Mouse (Mus musculus) stomach, embryonic 14.5 days (tissue): Measurements from ENCODE around the gene Dntt. TPM values are rescaled to one million over a fixed set of nuclear protein-coding genes. Genes with fewer than 3 reads are reported as not detected.

Experiments
- ATAC-seq: fragments of 200-750 bp; cut with Nextera tagmentation; 2 replicates; pipeline ENCODE4 v1.8.0; 2017; ENCODE audit warnings: low read depth, moderate TSS enrichment; ENCODE audit not compliant: insufficient number of reproducible peaks, insufficient read depth, low FRiP score
- H3K27ac ChIP-seq: fragments of 300-500 bp; sonication (generic); 2 replicates; pipeline ENCODE4 v1.5.1; 2014; ENCODE audit warnings: mild to moderate bottlenecking, low read length, moderate library complexity, mixed read lengths
- H3K27me3 ChIP-seq: fragments of 300-500 bp; sonication (generic); 2 replicates; pipeline ENCODE4 v1.6.1; 2014; ENCODE audit warnings: low read length, control low read depth, mixed read lengths; ENCODE audit not compliant: control insufficient read depth, insufficient read depth
- H3K36me3 ChIP-seq: fragments of 300-500 bp; sonication (generic); 2 replicates; pipeline ENCODE4 v1.6.1; 2014; ENCODE audit warnings: mild to moderate bottlenecking, control low read depth, low read length, moderate library complexity, mixed read lengths; ENCODE audit not compliant: control insufficient read depth, insufficient read depth
- H3K4me1 ChIP-seq: fragments of 300-500 bp; sonication (generic); 2 replicates; pipeline ENCODE4 v1.6.1; 2014; ENCODE audit warnings: low read length, control low read depth, mixed read lengths; ENCODE audit not compliant: control insufficient read depth, insufficient read depth
- H3K4me2 ChIP-seq: fragments of 300-500 bp; sonication (generic); replicated peaks from 2 replicates; pipeline ENCODE4 v1.6.1; 2014; ENCODE audit warnings: low read depth, low read length, control low read depth
- H3K4me3 ChIP-seq: fragments of 300-500 bp; sonication (generic); 2 replicates; pipeline ENCODE4 v1.5.1; 2014; ENCODE audit warnings: low read depth, low read length, control low read depth
- H3K9ac ChIP-seq: fragments of 300-500 bp; sonication (generic); replicated peaks from 2 replicates; pipeline ENCODE4 v1.6.1; 2014; ENCODE audit warnings: low read depth, mild to moderate bottlenecking, control low read depth, low read length, moderate library complexity, mixed read lengths
- H3K9me3 ChIP-seq: fragments of 300-500 bp; sonication (generic); 2 replicates; pipeline ENCODE4 v1.6.1; 2016; ENCODE audit warnings: low read depth, low read length, control low read depth; ENCODE audit not compliant: control insufficient read depth
- WGBS: fragments of 180-500 bp; shearing (Covaris S2); extraction: QIAGEN DNeasy Blood & Tissue Kit; methylation state at CpG from one replicate; pipeline ENCODE4 v1.1.7; 2014; 5-methylcytosine and 5-hydroxymethylcytosine counted together
- polyA plus RNA-seq: library from polyadenylated mRNA; unstranded; fragments of >200 nt; fragmentation: Nextera tagmentation; extraction: Ambion mirVana; gene quantifications from 2 replicates; pipeline ENCODE4 v1.2.1, GENCODE M21; 2014

Gene Dntt
- polyA plus RNA-seq, 1 experiment from 2014 or later = not detected

DNA sequence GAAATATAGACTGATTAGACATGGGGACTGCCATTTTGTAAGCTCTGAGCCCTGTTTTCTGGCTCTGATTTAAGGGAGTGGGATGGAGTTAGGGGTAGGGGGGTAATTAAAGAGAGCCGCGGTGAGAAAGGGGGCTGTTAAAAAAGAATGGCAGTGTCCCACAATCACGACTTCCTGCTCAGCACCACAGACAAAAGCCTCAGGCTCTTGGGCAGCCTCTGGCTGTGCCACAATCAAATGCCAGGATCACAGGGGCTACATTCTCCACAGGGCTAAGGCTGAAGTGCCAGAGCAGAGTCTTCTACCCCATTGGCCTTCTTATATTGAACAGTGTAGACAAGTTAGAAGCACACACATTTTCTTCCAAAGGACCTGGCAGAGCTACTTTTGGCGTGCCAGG lies 58.8 kb downstream of the Dntt start:
- Histone ChIP-seq H3K4me3 (no peak overlapping the region), H3K9ac (no peak overlapping the region), H3K27ac (no peak overlapping the region), H3K27me3 (no peaks in the 10 kb centered on the region), H3K9me3 (no peaks in the 10 kb centered on the region), H3K4me1 (no peaks in the 10 kb centered on the region), H3K36me3 (no peaks in the 10 kb centered on the region), H3K4me2 (no peak overlapping the region)
- no peak for ATAC-seq
- 60% methylated on average over 4 of the region's 4 CpGs for WGBS

DNA sequence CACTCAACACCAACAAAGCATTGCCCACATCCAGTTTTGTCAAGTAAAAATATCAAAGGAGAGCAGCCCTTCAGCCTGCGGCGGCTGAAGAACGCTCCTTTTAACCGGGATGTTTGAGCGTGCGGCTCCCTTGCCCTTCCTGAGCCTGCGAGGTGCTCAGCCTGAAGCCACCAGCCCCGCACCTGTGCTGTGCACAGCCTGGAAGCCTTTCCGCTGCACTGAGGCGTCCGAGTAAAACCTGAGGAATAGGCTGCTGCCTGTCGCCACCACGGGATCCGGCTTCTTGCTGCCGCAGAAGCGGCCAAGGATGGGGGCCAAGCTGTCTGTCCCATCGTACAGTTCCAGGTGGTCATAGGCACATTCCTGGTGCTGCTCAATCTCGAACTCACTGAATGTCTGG lies 59.4 kb downstream of the Dntt start:
- no peaks in the 10 kb centered on the region for H3K27me3 ChIP-seq
- no peaks in the 10 kb centered on the region for H3K36me3 ChIP-seq
- H3K27ac ChIP-seq = no peak overlapping the region
- no peak overlapping the region for H3K4me3 ChIP-seq
- no peaks in the 10 kb centered on the region for H3K9me3 ChIP-seq
- H3K4me1 ChIP-seq = no peaks in the 10 kb centered on the region
- ATAC-seq = no peak
- no peak overlapping the region for H3K4me2 ChIP-seq
- 35% methylated on average over 18 of the region's 18 CpGs for WGBS
- H3K9ac ChIP-seq = no peak overlapping the region

DNA sequence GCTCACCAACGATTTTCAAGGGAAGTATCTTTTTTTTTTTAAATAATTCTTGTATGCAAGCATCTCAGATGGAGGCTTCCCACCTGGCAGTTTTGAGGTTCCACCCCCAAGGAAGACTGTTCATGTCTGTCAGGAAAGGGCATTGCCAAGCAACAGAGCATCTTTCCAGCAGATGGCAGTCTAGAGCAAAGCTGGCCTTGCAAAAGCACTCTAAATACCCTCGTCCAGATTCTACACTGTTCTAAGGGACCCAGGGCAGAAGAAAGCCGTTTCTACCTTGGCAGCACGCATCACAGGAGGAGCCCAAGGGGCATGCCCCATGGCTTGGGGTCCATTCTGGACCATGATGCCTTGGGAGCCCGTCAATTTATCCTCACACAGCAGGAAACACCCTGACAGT lies 60.8 kb downstream of the Dntt start:
- 20% methylated on average over 5 of the region's 5 CpGs for WGBS
- Histone ChIP-seq H3K27ac (no peak overlapping the region), H3K4me2 (no peak overlapping the region), H3K27me3 (no peaks in the 10 kb centered on the region), H3K36me3 (no peaks in the 10 kb centered on the region), H3K9ac (no peak overlapping the region), H3K4me1 (no peaks in the 10 kb centered on the region), H3K9me3 (no peaks in the 10 kb centered on the region), H3K4me3 (no peak overlapping the region)
- no peak for ATAC-seq

- H3K4me2 ChIP-seq = no peak overlapping the region
- no peaks in the 10 kb centered on the region for H3K9me3 ChIP-seq
- H3K27me3 ChIP-seq = no peaks in the 10 kb centered on the region
- no peaks in the 10 kb centered on the region for H3K4me1 ChIP-seq
- H3K4me3 ChIP-seq = no peak overlapping the region
- no peak for ATAC-seq
- 74% methylated on average over 2 of the region's 2 CpGs for WGBS
- H3K27ac ChIP-seq = no peak overlapping the region
- no peaks in the 10 kb centered on the region for H3K36me3 ChIP-seq
- no peak overlapping the region for H3K9ac ChIP-seq
Observed at GRCm38 (mm10) chr19:41091901-41092300, 62.8 kb downstream of the Dntt start.

DNA sequence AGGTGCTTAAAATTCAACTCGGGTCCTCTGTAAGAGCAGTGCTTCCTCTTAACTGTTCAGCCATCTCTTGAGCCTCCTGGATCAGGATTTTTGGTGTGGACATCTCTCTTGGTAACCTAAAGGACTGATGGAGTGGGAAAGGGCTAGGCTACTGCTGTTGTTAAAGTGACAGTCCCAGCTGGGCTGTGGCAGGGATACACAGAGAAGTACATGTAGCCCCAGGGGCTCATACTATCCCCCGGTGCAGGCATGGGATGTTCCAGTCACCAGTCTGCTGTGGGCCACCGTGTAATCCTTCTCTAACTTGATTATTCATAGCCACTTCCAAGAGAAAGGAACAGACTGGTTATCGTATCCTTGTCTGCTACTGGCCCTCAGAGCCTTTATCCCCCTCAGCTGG lies 68.0 kb downstream of the Dntt start:
- H3K27ac ChIP-seq = no peak overlapping the region
- no peak for ATAC-seq
- H3K9me3 ChIP-seq = no peaks in the 10 kb centered on the region
- H3K4me2 ChIP-seq = no peak overlapping the region
- no peaks in the 10 kb centered on the region for H3K36me3 ChIP-seq
- H3K27me3 ChIP-seq = no peaks in the 10 kb centered on the region
- no peak overlapping the region for H3K9ac ChIP-seq
- H3K4me1 ChIP-seq = no peaks in the 10 kb centered on the region
- 57% methylated on average over 4 of the region's 4 CpGs for WGBS
- no peak overlapping the region for H3K4me3 ChIP-seq

- no peak overlapping the region for H3K4me3 ChIP-seq
- WGBS = 96% methylated on average over 7 of the region's 7 CpGs
- ATAC-seq = no peak
- H3K9me3 ChIP-seq = no peaks in the 10 kb centered on the region
- no peaks in the 10 kb centered on the region for H3K36me3 ChIP-seq
- no peak overlapping the region for H3K9ac ChIP-seq
- H3K4me2 ChIP-seq = no peak overlapping the region
- no peaks in the 10 kb centered on the region for H3K27me3 ChIP-seq
- H3K4me1 ChIP-seq = no peaks in the 10 kb centered on the region
- H3K27ac ChIP-seq = no peak overlapping the region
Observed at GRCm38 (mm10) chr19:41100863-41101262, 71.8 kb downstream of the Dntt start.

GRCm38 (mm10) chr19:41101390-41101789 lies 72.3 kb downstream of the Dntt start:
- Histone ChIP-seq H3K27me3 (no peaks in the 10 kb centered on the region), H3K4me2 (no peak overlapping the region), H3K4me3 (no peak overlapping the region), H3K27ac (no peak overlapping the region), H3K4me1 (no peaks in the 10 kb centered on the region), H3K36me3 (no peaks in the 10 kb centered on the region), H3K9me3 (no peaks in the 10 kb centered on the region), H3K9ac (no peak overlapping the region)
- 87% methylated on average over 8 of the region's 8 CpGs for WGBS
- no peak for ATAC-seq

DNA sequence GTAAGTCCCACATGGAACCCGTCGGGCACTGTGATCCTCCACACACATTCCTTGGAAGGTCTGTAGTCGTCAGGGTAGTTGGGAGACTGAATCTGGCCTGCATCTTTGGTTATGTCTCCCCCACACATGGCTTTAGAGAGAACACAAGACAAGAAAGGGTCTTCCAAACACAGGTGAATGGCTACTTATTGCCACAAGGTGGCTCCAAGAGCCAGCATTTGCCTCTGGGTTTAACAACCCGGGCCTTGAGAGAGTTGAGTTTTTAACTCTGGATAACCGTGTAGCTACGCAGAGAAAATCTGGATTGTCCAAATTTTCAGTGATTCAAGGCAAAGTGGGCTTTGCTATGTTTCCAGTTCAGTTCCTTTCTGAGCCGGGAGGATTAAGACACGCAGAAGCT lies 75.8 kb downstream of the Dntt start:
- Histone ChIP-seq H3K4me2 (no peak overlapping the region), H3K4me1 (0 out of 2 replicates have a peak, but pooled peaks cover 3% of the 10 kb centered on the region), H3K27me3 (no peaks in the 10 kb centered on the region), H3K27ac (no peak overlapping the region), H3K4me3 (no peak overlapping the region), H3K9me3 (no peaks in the 10 kb centered on the region), H3K36me3 (no peaks in the 10 kb centered on the region), H3K9ac (no peak overlapping the region)
- WGBS = 38% methylated on average over 8 of the region's 8 CpGs
- ATAC-seq = no peak

- WGBS = 49% methylated on average over 8 of the region's 8 CpGs
- H3K36me3 ChIP-seq = no peaks in the 10 kb centered on the region
- no peak overlapping the region for H3K27ac ChIP-seq
- H3K27me3 ChIP-seq = no peaks in the 10 kb centered on the region
- no peak overlapping the region for H3K9ac ChIP-seq
- H3K9me3 ChIP-seq = no peaks in the 10 kb centered on the region
- H3K4me3 ChIP-seq = no peak overlapping the region
- H3K4me2 ChIP-seq = no peak overlapping the region
- H3K4me1 ChIP-seq = 0 out of 2 replicates have a peak, but pooled peaks cover 3% of the 10 kb centered on the region
- ATAC-seq = no peak
Observed at GRCm38 (mm10) chr19:41107530-41107929, 78.5 kb downstream of the Dntt start.
